Mouse (Mus musculus): Measurements from ENCODE around the gene Gm47996.
"Not testable (repeated sequence)": the region's sequence is repeated elsewhere in the genome, so short reads cannot be mapped to it uniquely, and the experiment has no call there.

Gene Gm47996

DNA sequence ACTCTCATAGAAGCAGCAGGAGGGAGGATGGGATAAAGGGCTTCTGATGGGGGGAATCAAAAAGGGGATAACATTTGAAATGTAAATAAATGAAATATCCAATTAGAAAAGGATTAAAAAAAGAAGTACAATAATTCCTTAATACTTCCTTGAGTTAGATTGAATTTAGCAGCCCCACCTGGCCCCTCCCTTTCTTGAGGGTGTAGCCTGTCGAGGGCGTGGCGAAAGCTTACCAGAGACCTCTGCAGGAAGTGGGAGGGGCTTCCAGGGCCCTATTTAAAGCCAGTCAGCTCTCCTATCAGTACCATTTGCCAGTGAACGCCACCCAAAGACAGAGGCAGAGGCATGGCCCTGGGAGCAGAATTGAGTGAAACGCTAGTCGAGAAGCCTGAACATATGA, 6.1 kb upstream of the Gm47996 start, which contains the start of gene 3110040M04Rik:
Gene 3110040M04Rik, plus strand, starts transcription at position 304 of the 400 bp plus-strand sequence.
- DNase-seq (ENCODE audit: low spot score in 2 of 2) = not testable (repeated sequence)

DNA sequence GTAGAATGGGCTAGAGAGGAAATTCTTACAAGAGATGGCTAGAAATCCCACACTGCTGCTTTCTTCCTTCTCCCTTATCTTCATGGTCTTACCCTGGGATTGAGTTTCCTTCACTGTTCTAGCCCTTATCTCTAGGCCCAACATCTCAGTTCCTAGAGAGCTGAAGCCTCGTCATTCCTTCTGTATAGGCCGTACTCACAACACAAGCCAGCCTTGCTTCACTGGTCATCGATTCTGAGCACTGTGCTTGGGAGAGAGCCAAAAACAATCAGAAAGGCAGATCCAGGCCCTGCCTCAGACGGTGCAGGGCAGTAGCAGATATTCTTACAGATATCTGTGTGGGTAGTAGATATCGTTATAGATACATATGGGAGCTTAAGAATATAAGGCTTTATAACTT, 1.4 kb upstream of the Gm47996 start:
- DNase-seq (ENCODE audit: low spot score in 2 of 2) = not testable (repeated sequence)

- DNase-seq (ENCODE audit: low spot score in 2 of 2) = not testable (repeated sequence)
Measured at GRCm38 (mm10) chr1:151208944-151209343, 987 bp upstream of the Gm47996 start.

- not testable (repeated sequence) for DNase-seq (ENCODE audit: low spot score in 2 of 2)
Measured at GRCm38 (mm10) chr1:151211666-151212065, 1.7 kb downstream of the Gm47996 start.

DNA sequence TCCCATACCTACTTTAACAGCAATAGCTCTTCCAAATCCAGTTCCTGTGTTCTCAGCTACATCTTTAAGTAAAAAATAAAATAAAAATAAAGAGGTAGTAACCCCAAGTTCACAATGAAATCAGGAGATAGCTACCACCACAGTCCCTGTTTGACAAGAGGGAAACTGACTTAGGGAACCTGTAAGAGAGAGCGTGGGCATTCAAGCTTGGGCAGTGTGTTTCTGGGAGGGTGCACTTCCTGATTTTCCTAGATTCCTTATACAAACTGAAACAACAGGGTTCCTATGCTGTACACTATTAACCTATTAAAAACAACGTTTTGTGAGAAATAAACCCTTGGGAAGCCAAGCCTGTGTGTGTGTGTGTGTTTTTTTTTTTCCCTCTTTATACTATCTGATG, 4.9 kb downstream of the Gm47996 start:
- no peak for DNase-seq (ENCODE audit: low spot score in 2 of 2)

- DNase-seq (ENCODE audit: low spot score in 2 of 2) = no peak
Measured at GRCm38 (mm10) chr1:151215985-151216384, 6.1 kb downstream of the Gm47996 start.

DNA sequence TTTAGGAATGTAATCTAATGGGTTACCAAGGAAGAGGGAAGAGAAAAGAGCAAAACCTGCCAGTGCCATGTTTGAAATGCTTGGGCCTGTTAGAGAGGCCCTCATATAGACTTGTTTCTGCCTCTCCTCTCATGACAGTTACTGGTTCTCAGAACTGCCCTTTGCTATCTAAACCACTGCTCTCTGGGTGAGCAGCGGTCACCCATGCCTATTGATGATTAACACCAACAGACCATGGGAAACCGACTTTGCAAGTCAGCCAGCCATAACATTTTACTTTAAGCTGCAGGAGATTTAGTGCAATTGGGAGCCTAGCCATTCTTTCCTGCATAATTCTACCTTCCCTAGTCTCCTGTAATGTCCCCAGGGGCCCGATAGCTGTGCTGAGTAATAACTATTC, 6.5 kb downstream of the Gm47996 start:
- no peak for DNase-seq (ENCODE audit: low spot score in 2 of 2)

DNA sequence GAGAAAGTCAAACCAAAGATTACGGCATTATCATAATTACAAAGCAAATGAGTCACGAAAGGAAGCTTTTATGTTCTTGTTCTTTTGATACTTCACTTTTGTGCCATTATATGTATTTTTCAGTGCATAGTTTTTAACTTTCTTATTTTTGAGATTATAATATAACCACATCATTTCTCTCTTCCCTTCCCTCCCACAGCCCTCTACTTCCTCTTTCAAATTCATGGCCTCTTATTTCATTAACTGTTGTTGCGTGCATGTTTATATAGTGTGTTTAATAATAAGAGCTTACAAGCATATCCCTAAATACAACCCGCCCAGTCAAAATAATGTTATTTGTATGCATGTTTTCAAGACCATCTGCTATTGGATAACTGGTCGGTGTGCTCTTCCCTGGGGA, 9.1 kb downstream of the Gm47996 start:
- DNase-seq (ENCODE audit: low spot score in 2 of 2) = no peak

DNA sequence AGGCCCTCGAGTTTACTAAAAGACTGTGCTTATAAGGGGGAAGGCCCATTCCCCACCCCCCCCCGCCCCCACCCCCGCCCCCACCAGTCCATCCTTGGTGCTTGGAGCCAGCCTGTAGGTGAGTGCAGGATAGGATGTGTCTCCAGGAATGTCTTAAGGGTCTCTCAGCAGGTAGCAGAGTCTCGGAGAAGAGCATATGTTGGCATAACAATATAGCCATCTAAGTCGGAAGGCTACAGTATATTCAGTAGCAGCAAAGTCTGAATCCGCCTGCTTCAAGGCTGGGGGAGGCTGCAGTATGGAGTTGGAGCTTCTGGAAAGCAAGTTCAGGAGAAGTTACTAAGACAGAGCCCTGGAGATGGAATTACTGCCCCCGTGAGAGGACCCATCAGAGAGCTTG, 10.2 kb downstream of the Gm47996 start:
- DNase-seq (ENCODE audit: low spot score in 2 of 2) = no peak

DNA sequence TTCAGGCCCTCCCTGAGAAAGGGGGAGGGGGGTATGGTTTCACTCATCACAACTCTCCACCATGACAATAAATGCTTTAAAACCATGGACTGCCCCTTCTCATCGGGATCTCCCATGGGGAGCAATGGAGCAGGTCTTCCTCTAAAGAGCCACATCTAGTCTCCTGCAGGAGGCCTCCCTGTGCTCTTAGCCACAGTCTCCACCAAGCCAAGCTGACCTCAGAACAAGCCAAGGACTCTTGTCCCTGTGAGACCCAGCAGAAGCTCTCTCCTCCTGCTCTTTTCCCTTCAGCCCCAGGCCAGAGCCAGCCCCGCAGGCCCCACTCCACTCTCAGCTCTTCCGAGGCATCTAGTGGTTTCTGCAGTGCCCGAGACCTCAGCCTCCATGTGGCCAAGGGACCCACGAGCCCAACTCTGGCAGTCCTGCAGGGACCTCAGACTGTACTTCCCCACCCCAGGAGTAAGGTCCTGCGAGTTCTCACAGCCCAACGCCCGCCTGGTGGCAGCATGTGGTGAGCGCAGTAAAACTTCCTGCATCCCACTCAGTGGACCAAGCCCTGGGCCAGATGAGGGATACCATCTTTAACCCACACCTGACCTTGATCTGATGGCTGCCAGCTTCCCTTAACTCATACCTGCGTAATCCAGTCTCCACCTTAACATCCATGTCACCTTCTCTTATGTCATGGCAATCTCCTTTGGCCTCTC, 12.8 kb downstream of the Gm47996 start:
- DNase-seq (ENCODE audit: low spot score in 2 of 2) = no peak

- no peak for DNase-seq (ENCODE audit: low spot score in 2 of 2)
Measured at GRCm38 (mm10) chr1:151223377-151223776, 13.4 kb downstream of the Gm47996 start.

- DNase-seq (ENCODE audit: low spot score in 2 of 2) = no peak
Measured at GRCm38 (mm10) chr1:151224536-151224935, 14.6 kb downstream of the Gm47996 start.

- no peak for DNase-seq (ENCODE audit: low spot score in 2 of 2)
Measured at GRCm38 (mm10) chr1:151227506-151227905, 17.6 kb downstream of the Gm47996 start.

- no peak for DNase-seq (ENCODE audit: low spot score in 2 of 2)
Measured at GRCm38 (mm10) chr1:151228320-151228989, 18.5 kb downstream of the Gm47996 start.

- DNase-seq (ENCODE audit: low spot score in 2 of 2) = no peak
Measured at GRCm38 (mm10) chr1:151232346-151232745, 22.4 kb downstream of the Gm47996 start.

GRCm38 (mm10) chr1:151233756-151234155, 23.8 kb downstream of the Gm47996 start:
- DNase-seq (ENCODE audit: low spot score in 2 of 2) = no peak

GRCm38 (mm10) chr1:151235574-151235973, 25.6 kb downstream of the Gm47996 start:
- no peak for DNase-seq (ENCODE audit: low spot score in 2 of 2)

DNA sequence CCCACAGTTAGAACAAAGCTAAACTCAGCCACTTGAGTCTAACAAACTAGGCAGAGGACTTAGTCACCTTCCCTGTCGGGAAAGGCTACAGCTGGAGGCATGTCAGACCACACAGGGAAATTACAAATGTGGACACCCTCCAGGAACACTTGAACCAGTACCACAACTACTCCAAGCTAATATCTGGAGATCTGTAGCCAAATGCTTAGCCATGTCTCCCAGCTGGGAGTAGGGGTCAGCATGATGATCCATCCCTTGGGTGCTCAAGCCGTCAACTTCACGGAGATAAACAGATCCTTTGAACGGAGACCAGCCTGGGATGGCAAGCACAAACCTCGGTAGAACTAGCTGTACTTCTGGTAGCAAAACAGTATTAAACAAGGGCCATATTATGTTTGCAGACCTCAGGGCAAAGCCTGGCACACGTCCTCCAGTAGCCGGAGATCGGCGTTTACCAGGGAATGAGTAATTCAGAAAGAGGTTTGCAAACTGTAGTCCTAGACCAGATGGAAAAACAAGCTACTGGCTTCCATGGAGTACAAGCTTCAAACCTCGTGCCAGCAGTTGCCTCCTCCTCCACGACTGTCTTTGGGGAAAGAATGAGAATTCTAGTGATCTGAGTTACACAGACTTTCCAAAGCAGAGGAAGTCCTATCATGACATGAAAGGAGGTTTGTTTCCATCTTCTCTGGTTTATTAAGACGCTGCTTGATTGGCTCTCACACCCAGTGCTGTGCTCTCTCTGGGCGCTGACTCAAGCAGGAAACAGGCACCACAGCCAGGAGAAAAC, 26.4 kb downstream of the Gm47996 start:
- DNase-seq (ENCODE audit: low spot score in 2 of 2) = peak; percentile 39 to 49

GRCm38 (mm10) chr1:151237780-151238179, 27.8 kb downstream of the Gm47996 start:
- DNase-seq (ENCODE audit: low spot score in 2 of 2) = no peak

DNA sequence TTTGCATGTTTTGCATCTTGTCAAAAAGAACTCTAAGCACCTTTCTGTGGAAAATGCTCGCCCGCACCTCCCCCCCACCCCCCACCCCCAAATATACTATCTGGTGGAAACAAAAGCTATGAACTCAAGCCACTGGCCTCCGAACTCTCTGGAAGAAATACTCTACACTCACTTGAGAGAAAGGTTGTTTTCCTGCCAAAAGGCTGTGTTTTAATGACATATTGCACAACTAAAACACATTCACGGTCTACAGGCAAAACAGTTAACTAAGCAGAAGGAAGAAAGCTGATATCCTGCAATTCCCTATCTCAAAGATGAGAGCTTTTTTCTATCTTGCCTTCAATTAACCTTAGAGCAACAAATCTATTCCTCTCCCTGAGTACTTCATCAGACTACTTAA, 33.4 kb downstream of the Gm47996 start:
- DNase-seq (ENCODE audit: low spot score in 2 of 2) = no peak

GRCm38 (mm10) chr1:151244013-151244412, 34.1 kb downstream of the Gm47996 start:
- no peak for DNase-seq (ENCODE audit: low spot score in 2 of 2)

- DNase-seq (ENCODE audit: low spot score in 2 of 2) = no peak
Measured at GRCm38 (mm10) chr1:151244761-151245160, 34.8 kb downstream of the Gm47996 start.

DNA sequence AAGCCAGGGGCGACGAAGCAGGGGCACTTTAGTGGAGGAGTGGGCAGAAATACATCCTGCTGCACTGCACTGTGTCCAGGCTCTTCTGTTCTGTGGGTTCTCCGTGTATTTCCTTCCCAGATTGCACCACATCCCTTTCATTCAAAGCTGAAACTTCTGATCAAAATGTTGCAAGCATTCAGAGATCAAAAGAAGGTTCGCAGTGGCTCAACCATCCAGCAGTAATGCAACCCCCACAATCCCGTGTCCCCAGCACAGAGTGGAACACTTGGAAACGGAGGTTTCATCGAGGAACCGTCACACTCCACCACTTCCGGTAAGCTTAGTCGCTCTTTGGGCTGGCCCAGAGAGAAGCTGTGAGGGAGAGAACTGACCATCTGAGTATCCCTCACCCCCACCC, 35.2 kb downstream of the Gm47996 start:
- no peak for DNase-seq (ENCODE audit: low spot score in 2 of 2)
